Mouse (Mus musculus): ENCODE results near the gene Rai1. TPM values are rescaled to one million over a fixed set of nuclear protein-coding genes. Genes with fewer than 3 reads are reported as not detected.

The Rai1 gene
- polyA plus RNA-seq, 2 experiments = 4.5 to 7.2 TPM

GRCm38 (mm10) chr11:60093227-60093626, 11.6 kb upstream of the Rai1 start:
- Histone ChIP-seq H3K36me3 (replicated peaks; ENCODE audit: control insufficient read depth, insufficient read depth, low read depth) (no peaks in the 10 kb centered on the region), H3K4me2 (ENCODE audit: low read depth) (no peak overlapping the region), H3K4me1 (replicated peaks; ENCODE audit: control insufficient read depth in 2 of 2, insufficient read depth in 2 of 2, low read length in 1 of 2) (peaks cover 10 to 20% of the 10 kb centered on the region in 2 experiments), H3K4me3 (ENCODE audit: insufficient read depth in 1 of 2, low read depth in 2 of 2, low read length in 2 of 2) (no peak overlapping the region), H3K27ac (no peak overlapping the region), H3K9ac (replicated peaks) (no peak overlapping the region), H3K9me3 (ENCODE audit: control insufficient read depth, low read length) (no peaks in the 10 kb centered on the region), H3K27me3 (ENCODE audit: control insufficient read depth, insufficient read depth, low read length) (no peaks in the 10 kb centered on the region)
- DNase-seq (ENCODE audit: low read depth in 3 of 3, low spot score in 3 of 3) (no peak), ATAC-seq (ENCODE audit: insufficient read depth) (no peak)
- TF ChIP-seq EP300 (IDR thresholded peaks at IDR 0.05; ENCODE audit: low read depth) = no peak
- TF ChIP-seq CTCF (IDR thresholded peaks at IDR 0.05; ENCODE audit: low read depth) = no peak

- Histone ChIP-seq H3K4me2 (ENCODE audit: low read depth) (no peak overlapping the region), H3K4me1 (replicated peaks; ENCODE audit: control insufficient read depth in 2 of 2, insufficient read depth in 2 of 2, low read length in 1 of 2) (peaks cover 10 to 20% of the 10 kb centered on the region in 2 experiments), H3K9ac (replicated peaks) (no peak overlapping the region), H3K27ac (no peak overlapping the region), H3K4me3 (ENCODE audit: insufficient read depth in 1 of 2, low read depth in 2 of 2, low read length in 2 of 2) (no peak overlapping the region), H3K36me3 (replicated peaks; ENCODE audit: control insufficient read depth, insufficient read depth, low read depth) (no peaks in the 10 kb centered on the region), H3K9me3 (ENCODE audit: control insufficient read depth, low read length) (no peaks in the 10 kb centered on the region), H3K27me3 (ENCODE audit: control insufficient read depth, insufficient read depth, low read length) (no peaks in the 10 kb centered on the region)
- no peak for DNase-seq (ENCODE audit: low read depth in 3 of 3, low spot score in 3 of 3)
- ATAC-seq (ENCODE audit: insufficient read depth) = no peak
- no peak for TF ChIP-seq EP300 (IDR thresholded peaks at IDR 0.05; ENCODE audit: low read depth)
- TF ChIP-seq CTCF (IDR thresholded peaks at IDR 0.05; ENCODE audit: low read depth) = no peak
- WGBS (ENCODE audit: insufficient replicate concordance) = 51% methylated on average over 7 of the region's 7 CpGs
Observed at GRCm38 (mm10) chr11:60093984-60094587, 10.7 kb upstream of the Rai1 start.

- Histone ChIP-seq H3K27me3 (ENCODE audit: control insufficient read depth, insufficient read depth, low read length) (no peaks in the 10 kb centered on the region), H3K9me3 (ENCODE audit: control insufficient read depth, low read length) (no peaks in the 10 kb centered on the region), H3K4me3 (ENCODE audit: insufficient read depth in 1 of 2, low read depth in 2 of 2, low read length in 2 of 2) (no peak overlapping the region), H3K9ac (replicated peaks) (no peak overlapping the region), H3K4me1 (replicated peaks; ENCODE audit: control insufficient read depth in 2 of 2, insufficient read depth in 2 of 2, low read length in 1 of 2) (peaks cover 12 to 27% of the 10 kb centered on the region in 2 experiments), H3K36me3 (replicated peaks; ENCODE audit: control insufficient read depth, insufficient read depth, low read depth) (no peaks in the 10 kb centered on the region), H3K27ac (no peak overlapping the region), H3K4me2 (ENCODE audit: low read depth) (no peak overlapping the region)
- 49% methylated on average over 9 of the region's 9 CpGs for WGBS (ENCODE audit: insufficient replicate concordance)
- TF ChIP-seq CTCF (IDR thresholded peaks at IDR 0.05; ENCODE audit: low read depth) = no peak
- TF ChIP-seq EP300 (IDR thresholded peaks at IDR 0.05; ENCODE audit: low read depth) = no peak
- no peak for ATAC-seq (ENCODE audit: insufficient read depth)
- DNase-seq (ENCODE audit: low read depth in 3 of 3, low spot score in 3 of 3) = no peak
Observed at GRCm38 (mm10) chr11:60094909-60095810, 9.7 kb upstream of the Rai1 start.

GRCm38 (mm10) chr11:60099555-60100186, 5.1 kb upstream of the Rai1 start:
- no peak overlapping the region for H3K4me2 ChIP-seq (ENCODE audit: low read depth)
- H3K9ac ChIP-seq (replicated peaks) = no peak overlapping the region
- TF ChIP-seq CTCF (IDR thresholded peaks at IDR 0.05; ENCODE audit: low read depth) (no peak), EP300 (IDR thresholded peaks at IDR 0.05; ENCODE audit: low read depth) (no peak)
- H3K4me3 ChIP-seq (ENCODE audit: insufficient read depth in 1 of 2, low read depth in 2 of 2, low read length in 2 of 2) = no peak overlapping the region
- H3K4me1 ChIP-seq (replicated peaks; ENCODE audit: control insufficient read depth in 2 of 2, insufficient read depth in 2 of 2, low read length in 1 of 2) = peaks cover 6 to 20% of the 10 kb centered on the region in 2 experiments
- 12% methylated on average over 8 of the region's 8 CpGs for WGBS (ENCODE audit: insufficient replicate concordance)
- H3K9me3 ChIP-seq (ENCODE audit: control insufficient read depth, low read length) = no peaks in the 10 kb centered on the region
- DNase-seq (ENCODE audit: low read depth in 3 of 3, low spot score in 3 of 3) (no peak), ATAC-seq (ENCODE audit: insufficient read depth) (no peak; the same call in 1 of the 2 replicates)
- H3K27ac ChIP-seq = no peak overlapping the region
- no peaks in the 10 kb centered on the region for H3K36me3 ChIP-seq (replicated peaks; ENCODE audit: control insufficient read depth, insufficient read depth, low read depth)
- H3K27me3 ChIP-seq (ENCODE audit: control insufficient read depth, insufficient read depth, low read length) = no peaks in the 10 kb centered on the region
